Mouse (Mus musculus): ENCODE results near the gene Mrtfa. TPM values are rescaled to one million over a fixed set of nuclear protein-coding genes. Genes with fewer than 3 reads are reported as not detected.

Mrtfa gene
- polyA plus RNA-seq, 1 experiment, result 2.7 TPM

DNA sequence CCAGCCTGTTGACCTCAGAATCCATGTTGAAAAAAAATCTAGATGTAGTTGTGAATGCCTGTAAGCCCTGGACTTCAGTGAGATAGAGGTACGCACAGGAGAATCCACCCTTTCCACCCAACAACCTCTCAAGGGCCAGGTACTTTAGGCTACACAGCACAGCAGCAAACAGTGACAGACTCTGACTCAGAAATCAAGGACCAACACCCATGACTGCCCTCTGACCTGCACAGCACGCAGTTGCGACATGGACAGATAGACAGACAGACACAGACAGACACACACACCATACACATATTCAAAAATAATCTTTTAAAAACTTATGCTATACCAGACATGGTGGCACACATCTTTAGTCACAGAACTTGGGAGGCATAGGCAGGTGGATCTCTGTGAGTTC is 34.7 kb downstream of the Mrtfa start:
- Histone ChIP-seq H3K4me1 (ENCODE audit: control insufficient read depth, insufficient read depth, insufficient read length, low read length) (0 out of 2 replicates have a peak, but pooled peaks cover 2% of the 10 kb centered on the region), H3K4me3 (ENCODE audit: insufficient read depth, low read depth, low read length) (no peak overlapping the region), H3K27ac (replicated peaks; ENCODE audit: low read depth, low read length) (no peak overlapping the region)

DNA sequence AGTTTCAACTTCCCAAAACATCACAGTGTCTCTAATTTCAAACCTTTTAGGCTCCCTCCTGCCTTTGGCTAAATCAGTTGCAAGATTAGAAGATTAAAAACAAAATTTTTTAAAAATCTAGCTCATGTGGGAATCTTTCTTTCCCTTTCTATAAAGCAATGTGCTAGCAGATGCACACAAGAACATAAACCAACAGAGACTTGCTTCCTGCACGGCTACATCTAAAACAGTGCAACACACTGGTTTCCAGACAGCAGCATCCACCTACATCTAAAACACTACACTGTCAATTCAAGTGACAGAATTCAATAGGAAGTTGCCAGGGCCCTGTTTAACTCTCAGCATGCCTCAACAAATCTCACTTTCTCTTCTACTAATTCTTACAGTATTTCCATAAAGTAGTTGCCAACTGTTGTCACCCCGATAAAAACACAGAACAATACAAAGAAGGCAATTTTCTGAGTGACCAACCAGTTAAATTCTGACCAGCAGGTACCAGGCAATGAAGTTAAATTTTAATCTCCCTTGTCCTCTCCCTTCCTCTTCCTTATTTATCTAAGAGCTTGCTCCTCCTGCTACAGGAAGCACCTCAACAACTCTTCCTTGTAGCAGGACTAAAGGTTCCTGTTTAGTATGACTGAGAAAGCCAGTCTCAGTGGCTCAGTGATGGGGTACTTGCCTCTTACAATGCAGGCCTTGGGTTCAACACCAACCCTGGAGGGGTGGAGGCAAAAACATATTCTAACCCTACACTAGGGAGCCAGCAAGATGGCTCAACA is 35.5 kb downstream of the Mrtfa start:
- 0 out of 2 replicates have a peak, but pooled peaks cover 2% of the 10 kb centered on the region for H3K4me1 ChIP-seq (ENCODE audit: control insufficient read depth, insufficient read depth, insufficient read length, low read length)
- H3K27ac ChIP-seq (replicated peaks; ENCODE audit: low read depth, low read length), result no peak overlapping the region
- no peak overlapping the region for H3K4me3 ChIP-seq (ENCODE audit: insufficient read depth, low read depth, low read length)

DNA sequence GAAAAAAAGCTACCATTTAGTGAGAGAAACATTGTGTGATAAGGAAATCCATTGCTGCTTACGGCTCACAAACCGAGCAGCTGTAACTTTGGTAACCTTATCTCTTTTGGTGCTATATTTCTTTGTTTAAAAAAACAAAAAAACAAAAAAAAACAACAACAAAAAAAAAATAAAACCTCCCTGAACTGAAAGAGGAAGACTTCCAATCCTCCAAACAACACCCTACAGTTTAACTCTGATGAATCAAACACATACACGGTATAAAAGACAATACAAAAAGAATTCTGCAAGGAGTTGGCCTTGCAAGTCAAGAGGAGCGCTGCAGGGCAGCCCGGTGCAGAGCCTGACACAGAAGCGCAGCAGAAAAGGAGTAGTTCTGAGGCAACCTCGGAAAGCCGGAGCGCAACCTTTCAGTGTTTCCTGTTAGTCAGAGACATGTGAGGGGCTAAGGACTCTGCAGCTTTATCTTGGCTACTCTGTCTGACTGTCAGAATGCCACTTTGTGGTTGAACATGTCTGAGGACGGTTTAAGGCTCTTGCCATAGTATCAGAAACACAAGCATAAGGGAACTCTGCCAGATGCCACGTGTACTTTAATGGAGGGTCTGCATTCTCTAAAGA is 48.5 kb downstream of the Mrtfa start:
- Histone ChIP-seq H3K27ac (replicated peaks; ENCODE audit: low read depth, low read length) (no peak overlapping the region), H3K4me3 (ENCODE audit: insufficient read depth, low read depth, low read length) (no peak overlapping the region), H3K4me1 (ENCODE audit: control insufficient read depth, insufficient read depth, insufficient read length, low read length) (peaks cover 2% of the 10 kb centered on the region; the same call in 1 of the 2 replicates)

DNA sequence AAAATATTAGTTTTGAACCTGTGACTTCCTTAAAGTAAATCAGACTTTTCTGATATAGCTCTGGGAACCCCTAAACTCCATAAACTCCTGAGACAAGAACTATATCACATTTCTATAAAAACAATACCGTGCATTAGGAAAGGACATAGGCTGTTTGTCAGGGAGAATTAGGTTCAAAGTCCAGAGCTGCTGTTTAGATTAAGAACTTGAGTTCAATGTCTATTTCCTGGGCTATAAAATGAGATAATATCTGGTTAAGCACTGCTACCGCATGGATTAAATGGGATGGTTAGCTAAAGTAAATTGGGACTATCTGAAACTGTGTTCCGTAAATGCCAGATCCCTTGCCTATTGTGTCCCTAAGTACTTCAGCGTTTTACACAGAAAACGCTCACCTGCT is 50.6 kb downstream of the Mrtfa start:
- H3K27ac ChIP-seq (replicated peaks; ENCODE audit: low read depth, low read length), result no peak overlapping the region
- H3K4me1 ChIP-seq (ENCODE audit: control insufficient read depth, insufficient read depth, insufficient read length, low read length), result peaks cover 2% of the 10 kb centered on the region; the same call in 1 of the 2 replicates
- no peak overlapping the region for H3K4me3 ChIP-seq (ENCODE audit: insufficient read depth, low read depth, low read length)

DNA sequence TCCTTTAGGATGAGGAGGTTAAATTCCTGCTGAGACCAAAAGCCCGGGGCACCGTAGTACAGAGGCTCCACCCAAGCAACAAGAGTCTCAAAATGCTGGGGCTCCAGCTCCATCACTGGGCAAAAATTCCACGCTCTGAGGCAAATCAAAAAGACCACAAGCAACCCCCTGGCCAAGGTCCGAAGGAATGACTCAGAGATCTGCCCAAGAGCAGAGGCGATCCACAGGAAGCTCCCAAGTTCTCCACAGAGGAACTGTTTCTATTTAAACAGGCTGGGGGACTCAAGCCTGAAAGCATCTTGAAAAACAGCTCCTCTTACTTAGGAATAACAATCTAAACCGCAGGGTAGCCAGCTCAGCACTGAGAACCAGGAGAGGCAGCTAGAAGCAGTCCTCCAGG is 53.3 kb downstream of the Mrtfa start:
- H3K4me3 ChIP-seq (ENCODE audit: insufficient read depth, low read depth, low read length), result no peak overlapping the region
- no peak overlapping the region for H3K27ac ChIP-seq (replicated peaks; ENCODE audit: low read depth, low read length)
- peaks cover 2% of the 10 kb centered on the region; the same call in 1 of the 2 replicates for H3K4me1 ChIP-seq (ENCODE audit: control insufficient read depth, insufficient read depth, insufficient read length, low read length)

DNA sequence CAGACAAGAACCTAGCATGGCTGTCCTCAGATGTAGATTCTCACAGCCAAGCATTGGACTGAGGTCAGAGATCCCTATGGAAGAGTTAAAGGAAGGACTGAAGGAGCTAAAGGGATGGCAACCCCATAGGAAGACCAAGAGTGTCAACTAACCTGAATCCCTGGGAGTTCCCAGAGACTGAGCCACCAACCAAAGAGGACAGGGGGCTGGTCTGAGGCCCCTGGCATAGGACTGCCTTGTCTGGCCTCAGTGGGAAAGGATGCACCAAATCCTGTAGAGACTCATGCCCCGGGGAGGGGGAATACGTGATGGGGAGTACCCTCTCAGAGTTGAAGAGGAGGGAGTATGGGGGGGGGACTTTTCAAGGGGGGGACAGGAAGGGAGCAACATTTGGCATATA is 56.8 kb downstream of the Mrtfa start:
- Histone ChIP-seq H3K4me1 (ENCODE audit: control insufficient read depth, insufficient read depth, insufficient read length, low read length) (peaks cover 2% of the 10 kb centered on the region; the same call in 1 of the 2 replicates), H3K4me3 (ENCODE audit: insufficient read depth, low read depth, low read length) (no peak overlapping the region)

DNA sequence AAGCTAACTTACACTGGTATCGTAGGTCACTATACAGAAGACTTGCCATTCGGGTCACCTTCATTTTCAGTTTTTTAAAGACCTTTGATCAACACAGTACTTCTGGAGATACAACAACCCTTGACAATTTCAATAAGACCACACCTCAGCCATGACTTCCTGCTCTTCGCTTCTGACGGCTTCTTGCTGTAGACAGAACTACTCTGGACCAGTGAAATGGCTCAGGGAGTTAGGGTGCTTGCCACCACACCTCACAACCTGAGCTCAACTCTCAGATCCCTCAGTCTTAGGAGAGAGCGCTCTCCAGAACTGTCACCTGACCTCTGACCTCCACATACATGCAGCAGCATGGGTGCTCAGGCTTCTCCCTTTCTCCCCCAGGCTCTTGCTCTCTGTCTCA is 59.4 kb downstream of the Mrtfa start:
- no peak overlapping the region for H3K27ac ChIP-seq (replicated peaks; ENCODE audit: low read depth, low read length)
- H3K4me1 ChIP-seq (ENCODE audit: control insufficient read depth, insufficient read depth, insufficient read length, low read length), result no peaks in the 10 kb centered on the region

More for the DNA sequence above, 56.8 kb downstream of the Mrtfa start:
- no peak overlapping the region for H3K27ac ChIP-seq (replicated peaks; ENCODE audit: low read depth, low read length)

DNA sequence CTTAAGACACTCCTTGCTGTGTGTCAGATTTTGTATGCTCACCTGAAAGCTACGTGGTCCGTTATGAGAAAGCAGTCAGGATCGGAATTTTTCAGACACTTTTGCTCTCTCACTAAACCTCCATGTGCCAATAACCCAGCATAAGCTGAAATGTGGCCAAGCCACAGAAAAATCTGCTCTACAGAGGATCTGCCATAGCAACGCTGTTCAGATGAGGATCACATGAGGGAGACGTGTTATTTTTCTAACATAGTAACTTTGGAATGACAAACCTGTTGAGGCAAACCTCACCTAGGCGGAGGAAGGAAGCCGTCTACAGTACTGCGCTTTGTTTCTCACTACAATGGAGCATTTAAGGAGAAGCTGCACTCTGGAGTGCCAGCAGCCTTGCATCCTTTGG is 60.6 kb downstream of the Mrtfa start:
- Histone ChIP-seq H3K4me3 (ENCODE audit: insufficient read depth, low read depth, low read length) (no peak overlapping the region), H3K4me1 (ENCODE audit: control insufficient read depth, insufficient read depth, insufficient read length, low read length) (no peaks in the 10 kb centered on the region), H3K27ac (replicated peaks; ENCODE audit: low read depth, low read length) (no peak overlapping the region)

More for the DNA sequence above, 59.4 kb downstream of the Mrtfa start:
- H3K4me3 ChIP-seq (ENCODE audit: insufficient read depth, low read depth, low read length), result no peak overlapping the region

DNA sequence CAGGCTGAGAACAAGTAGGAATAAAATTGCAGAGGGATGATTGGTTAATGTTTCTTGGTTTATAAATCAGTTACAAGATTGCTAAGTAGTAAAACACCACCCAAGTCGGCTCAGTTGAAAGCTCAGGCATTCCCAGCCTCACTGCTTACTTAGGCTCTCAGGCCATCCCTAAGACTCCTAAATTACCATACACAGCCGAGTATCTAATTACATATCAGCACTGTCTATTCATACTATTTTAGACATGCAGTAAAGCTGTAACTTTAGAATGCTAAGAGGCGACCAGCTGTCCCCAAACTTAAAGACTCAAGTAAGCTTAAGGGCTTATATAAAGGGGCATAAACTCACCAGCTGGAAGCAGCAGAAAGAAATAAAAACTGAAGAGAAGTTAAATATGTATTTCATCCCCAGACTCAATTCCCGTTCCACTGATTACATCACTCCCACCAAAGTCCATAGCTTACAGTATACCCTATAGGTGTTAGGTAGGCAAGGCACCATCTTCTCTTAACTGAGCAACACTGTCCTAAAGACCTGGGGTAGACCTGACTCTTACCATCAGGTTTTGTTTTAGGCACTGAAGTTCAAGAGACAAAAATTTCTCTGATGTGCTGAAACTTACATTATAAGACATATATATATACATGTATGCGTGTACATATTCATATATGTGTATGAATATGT is 62.3 kb downstream of the Mrtfa start:
- H3K27ac ChIP-seq (replicated peaks; ENCODE audit: low read depth, low read length), result no peak overlapping the region
- no peaks in the 10 kb centered on the region for H3K4me1 ChIP-seq (ENCODE audit: control insufficient read depth, insufficient read depth, insufficient read length, low read length)
- H3K4me3 ChIP-seq (ENCODE audit: insufficient read depth, low read depth, low read length), result no peak overlapping the region

DNA sequence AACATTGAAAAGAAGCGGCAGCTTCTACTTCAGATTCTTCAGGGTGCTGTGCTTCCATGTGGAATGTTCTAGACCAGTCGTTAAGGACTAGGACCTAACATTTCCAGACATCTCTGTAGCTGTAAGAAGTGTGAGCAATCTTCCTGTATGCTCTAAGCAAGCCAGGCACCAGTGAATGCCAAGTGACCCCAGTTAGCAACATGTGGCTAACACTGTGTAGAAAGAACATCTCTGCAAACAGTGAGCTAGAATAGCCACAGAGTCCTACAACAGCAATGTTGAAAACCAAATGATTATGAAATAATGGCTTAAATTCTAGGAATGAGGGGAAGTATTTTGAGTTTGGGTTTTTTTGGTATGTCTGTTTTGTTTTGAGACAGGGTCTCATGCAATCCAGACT is 66.3 kb downstream of the Mrtfa start:
- no peaks in the 10 kb centered on the region for H3K4me1 ChIP-seq (ENCODE audit: control insufficient read depth, insufficient read depth, insufficient read length, low read length)
- H3K4me3 ChIP-seq (ENCODE audit: insufficient read depth, low read depth, low read length), result no peak overlapping the region
- no peak overlapping the region for H3K27ac ChIP-seq (replicated peaks; ENCODE audit: low read depth, low read length)

DNA sequence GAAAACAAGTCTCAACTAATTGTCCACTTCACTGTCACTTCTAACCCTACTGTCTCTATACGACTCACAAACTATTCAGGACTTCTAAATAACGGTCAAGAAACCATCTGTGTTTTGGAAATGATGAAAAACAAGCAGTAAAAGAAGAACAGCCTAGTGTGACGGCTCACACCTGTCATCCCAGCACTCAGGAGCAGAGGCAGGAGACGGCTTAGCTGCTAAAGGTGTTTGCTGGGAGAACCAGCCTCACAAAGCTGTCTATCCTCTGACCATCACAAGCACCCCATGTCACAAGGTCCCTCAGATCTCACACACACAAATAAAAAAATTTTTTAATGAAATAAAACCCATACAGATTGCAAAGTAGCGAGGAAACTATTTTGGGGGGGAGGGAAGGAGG is 67.4 kb downstream of the Mrtfa start:
- H3K27ac ChIP-seq (replicated peaks; ENCODE audit: low read depth, low read length), result no peak overlapping the region
- no peak overlapping the region for H3K4me3 ChIP-seq (ENCODE audit: insufficient read depth, low read depth, low read length)
- no peaks in the 10 kb centered on the region for H3K4me1 ChIP-seq (ENCODE audit: control insufficient read depth, insufficient read depth, insufficient read length, low read length)

DNA sequence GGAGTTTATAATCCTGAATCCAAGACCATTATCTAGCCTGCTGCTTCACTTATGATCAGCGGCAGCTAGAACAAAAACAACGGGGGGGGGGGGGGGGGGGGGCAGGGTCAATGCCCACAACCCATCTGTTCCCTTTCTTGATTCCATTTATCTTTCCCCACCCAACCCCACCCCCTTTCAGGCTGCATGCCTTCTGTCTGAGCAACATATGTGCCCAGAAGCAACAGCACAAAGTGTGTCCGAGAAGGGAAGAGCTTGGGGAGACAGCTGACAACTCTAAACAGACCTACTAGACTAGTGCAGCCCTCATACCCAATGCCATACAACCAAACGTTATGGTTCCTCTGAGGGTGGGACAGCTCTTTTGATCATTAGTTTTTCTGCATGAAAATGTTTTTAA is 68.0 kb downstream of the Mrtfa start:
- H3K27ac ChIP-seq (replicated peaks; ENCODE audit: low read depth, low read length), result no peak overlapping the region
- no peak overlapping the region for H3K4me3 ChIP-seq (ENCODE audit: insufficient read depth, low read depth, low read length)
- no peaks in the 10 kb centered on the region for H3K4me1 ChIP-seq (ENCODE audit: control insufficient read depth, insufficient read depth, insufficient read length, low read length)

DNA sequence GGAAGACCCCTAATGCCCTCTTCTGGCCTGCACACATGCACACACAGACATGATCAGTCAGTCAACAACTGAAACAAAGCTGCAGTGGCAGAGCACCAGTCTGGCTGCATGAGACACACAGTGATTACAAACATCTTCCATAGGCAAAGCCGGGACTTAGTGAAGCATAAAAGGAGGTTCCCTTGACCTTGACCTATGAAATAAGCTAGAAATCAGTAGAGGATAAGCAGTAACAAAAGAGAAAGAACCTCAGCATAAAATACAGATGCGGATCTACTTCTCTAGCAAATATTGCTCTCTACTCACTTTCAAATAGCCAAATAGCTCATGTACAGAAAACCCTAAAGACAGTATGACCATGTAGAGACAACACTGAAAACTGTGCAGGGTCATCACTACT is 68.5 kb downstream of the Mrtfa start:
- no peak overlapping the region for H3K4me3 ChIP-seq (ENCODE audit: insufficient read depth, low read depth, low read length)
- no peak overlapping the region for H3K27ac ChIP-seq (replicated peaks; ENCODE audit: low read depth, low read length)
- H3K4me1 ChIP-seq (ENCODE audit: control insufficient read depth, insufficient read depth, insufficient read length, low read length), result no peaks in the 10 kb centered on the region

DNA sequence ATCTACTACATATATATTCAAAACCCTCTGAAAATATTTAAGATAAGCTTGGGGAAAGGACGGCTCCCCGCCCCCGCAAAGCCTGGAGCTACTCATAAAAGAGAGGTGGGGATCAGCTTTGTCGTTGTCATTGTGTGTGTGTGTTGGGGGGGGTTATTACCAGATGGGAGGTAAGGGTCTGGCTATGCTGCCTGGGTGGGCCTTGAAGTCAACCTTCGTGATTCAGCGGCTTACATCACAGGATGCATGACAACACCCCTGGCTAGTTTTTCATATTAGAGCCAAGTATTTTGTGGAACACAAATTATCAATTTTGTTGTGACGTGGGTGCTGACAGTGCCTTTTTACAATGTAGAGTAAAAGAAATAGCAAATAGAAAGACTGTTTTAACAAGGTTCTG is 69.6 kb downstream of the Mrtfa start:
- Histone ChIP-seq H3K4me3 (ENCODE audit: insufficient read depth, low read depth, low read length) (no peak overlapping the region), H3K4me1 (ENCODE audit: control insufficient read depth, insufficient read depth, insufficient read length, low read length) (no peaks in the 10 kb centered on the region), H3K27ac (replicated peaks; ENCODE audit: low read depth, low read length) (no peak overlapping the region)

DNA sequence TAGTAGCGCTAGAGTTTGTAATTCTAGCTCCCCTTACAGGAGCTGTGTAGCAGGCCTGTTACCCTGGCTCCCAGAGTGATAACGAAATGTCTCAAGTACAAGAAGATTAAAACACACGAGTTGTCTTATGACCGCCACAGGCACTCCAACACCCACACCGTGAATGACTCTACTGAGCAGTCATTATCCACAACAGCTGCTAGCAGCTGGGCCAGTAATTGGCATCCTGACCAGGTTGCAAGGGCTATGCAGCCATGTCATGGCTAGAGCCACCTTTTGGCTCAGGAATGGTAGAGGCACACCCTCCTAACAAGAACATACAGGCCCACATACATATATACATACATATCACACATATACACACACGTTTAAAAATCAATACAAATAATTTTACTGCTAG is 70.4 kb downstream of the Mrtfa start:
- Histone ChIP-seq H3K27ac (replicated peaks; ENCODE audit: low read depth, low read length) (no peak overlapping the region), H3K4me3 (ENCODE audit: insufficient read depth, low read depth, low read length) (no peak overlapping the region), H3K4me1 (ENCODE audit: control insufficient read depth, insufficient read depth, insufficient read length, low read length) (no peaks in the 10 kb centered on the region)

Data from brown adipose tissue, adult 24 weeks (tissue).